Mouse (Mus musculus) forebrain, postnatal 0 days (tissue): ENCODE results near the gene Misp. TPM values are rescaled to one million over a fixed set of nuclear protein-coding genes. Genes with fewer than 3 reads are reported as not detected.

Experiments
- ATAC-seq: fragments of 200-750 bp; cut with Nextera tagmentation; 2 replicates; pipeline ENCODE4 v1.8.0; 2017; ENCODE audit warnings: mild to moderate bottlenecking, moderate library complexity
- DNase-seq: peaks from one replicate; pipeline ENCODE4 v3.0.0-alpha.2; 2015
- H3K27ac ChIP-seq: fragments of 300-500 bp; sonication (generic); 2 replicates; pipeline ENCODE4 v1.5.1; 2014; ENCODE audit warnings: low read depth, mild to moderate bottlenecking, antibody characterized with exemption, low read length, moderate library complexity, mixed read lengths
- H3K27me3 ChIP-seq: fragments of 300-500 bp; sonication (generic); 2 replicates; pipeline ENCODE4 v1.6.1; 2014; ENCODE audit warnings: mild to moderate bottlenecking, low read length, mixed read lengths; ENCODE audit not compliant: insufficient read depth
- H3K36me3 ChIP-seq: fragments of 300-500 bp; sonication (generic); 2 replicates; pipeline ENCODE4 v1.6.1; 2014; ENCODE audit warnings: mild to moderate bottlenecking, moderate library complexity; ENCODE audit not compliant: insufficient read depth
- H3K4me1 ChIP-seq: fragments of 300-500 bp; sonication (generic); 2 replicates; pipeline ENCODE4 v1.6.1; 2014; ENCODE audit warnings: antibody characterized with exemption; ENCODE audit not compliant: insufficient read depth
- H3K4me2 ChIP-seq: fragments of 300-500 bp; sonication (generic); 2 replicates; pipeline ENCODE4 v1.6.1; 2014; ENCODE audit warnings: low read depth, mild to moderate bottlenecking, moderate library complexity
- H3K4me3 ChIP-seq: fragments of 300-500 bp; sonication (generic); 2 replicates; pipeline ENCODE4 v1.5.1; 2014; ENCODE audit warnings: low read depth, low read length, mixed read lengths
- H3K9ac ChIP-seq: fragments of 300-500 bp; sonication (generic); 2 replicates; pipeline ENCODE4 v1.6.1; 2014; ENCODE audit warnings: mild to moderate bottlenecking
- H3K9me3 ChIP-seq: fragments of 300-500 bp; sonication (generic); 2 replicates; pipeline ENCODE4 v1.6.1; 2016; ENCODE audit warnings: low read length
- CTCF ChIP-seq: sonication (generic); IDR thresholded peaks from 2 replicates; pipeline ENCODE4 v1.5.1; 2016; ENCODE audit warnings: antibody characterized with exemption, control low read depth, low read depth
- WGBS: fragments of 180-500 bp; shearing (Covaris S2); extraction: QIAGEN DNeasy Blood & Tissue Kit; methylation state at CpG from one replicate; pipeline ENCODE4 v1.1.7; 2014; 5-methylcytosine and 5-hydroxymethylcytosine counted together
- polyA plus RNA-seq: library from polyadenylated mRNA; unstranded; fragments of >200 nt; fragmentation: Nextera tagmentation; extraction: Ambion mirVana; gene quantifications from 2 replicates; pipeline ENCODE4 v1.2.1, GENCODE M21; 2015
- total RNA-seq: library from RNA; depleted of rRNA; stranded (reverse); fragments of >200 nt; gene quantifications from 2 replicates; pipeline ENCODE4 v1.2.3, GENCODE M21; 2014

Gene Misp
- total and polyA plus RNA-seq, 2 experiments from 2014 or later, result 0.24 to 0.41 TPM

DNA sequence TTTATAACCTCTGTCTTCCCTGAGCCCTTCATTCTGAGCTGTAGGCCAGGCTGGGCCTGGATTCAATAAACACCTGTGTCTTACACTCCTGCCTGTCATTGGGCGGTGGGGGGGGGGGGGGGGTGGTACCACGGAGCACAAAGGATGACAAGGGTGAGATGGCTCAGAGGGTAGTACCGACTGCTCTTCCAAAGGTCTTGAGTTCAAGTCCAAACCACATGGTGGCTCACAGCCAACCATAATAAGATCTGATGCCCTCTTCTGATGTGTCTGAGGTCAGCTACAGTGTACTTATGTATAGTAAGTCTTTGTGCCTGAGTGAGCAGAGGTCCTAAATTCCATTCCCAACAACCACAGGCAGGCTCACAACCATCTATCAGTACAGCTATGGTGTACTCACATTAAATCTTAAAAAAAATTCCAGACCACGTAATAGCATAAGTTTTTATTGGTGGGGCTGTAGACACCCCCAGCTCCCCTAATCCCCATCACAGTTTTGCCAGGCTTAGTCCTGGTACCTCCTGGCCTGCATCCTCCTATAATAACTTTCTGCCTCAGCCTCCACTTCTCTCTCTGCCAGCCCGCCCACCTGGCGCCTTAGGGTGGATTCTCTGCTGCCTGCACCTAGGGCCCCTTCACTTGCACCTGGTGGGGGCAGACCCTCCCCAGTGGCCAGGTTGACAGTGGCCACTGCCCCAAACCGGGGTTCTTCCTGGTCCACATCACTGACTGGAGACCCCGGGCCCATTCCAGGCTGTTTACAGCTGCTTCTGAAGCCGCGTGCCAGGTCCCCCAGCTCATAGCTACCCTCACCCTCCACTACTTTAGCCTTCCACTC lies 43.8 kb downstream of the Misp start:
- Histone ChIP-seq H3K4me1 (no peaks in the 10 kb centered on the region), H3K27ac (peak overlapping the region; percentile 47), H3K36me3 (peaks cover 82% of the 10 kb centered on the region), H3K9me3 (no peaks in the 10 kb centered on the region), H3K27me3 (no peaks in the 10 kb centered on the region), H3K4me2 (no peak overlapping the region), H3K4me3 (no peak overlapping the region), H3K9ac (no peak overlapping the region)
- whole genome bisulfite sequencing, result 50% methylated on average over 10 of the region's 10 CpGs
- ATAC-seq, result peak; percentile 18; the same call in 1 of the 2 replicates
- DNase-seq, result no peak
- TF ChIP-seq CTCF, result no peak

DNA sequence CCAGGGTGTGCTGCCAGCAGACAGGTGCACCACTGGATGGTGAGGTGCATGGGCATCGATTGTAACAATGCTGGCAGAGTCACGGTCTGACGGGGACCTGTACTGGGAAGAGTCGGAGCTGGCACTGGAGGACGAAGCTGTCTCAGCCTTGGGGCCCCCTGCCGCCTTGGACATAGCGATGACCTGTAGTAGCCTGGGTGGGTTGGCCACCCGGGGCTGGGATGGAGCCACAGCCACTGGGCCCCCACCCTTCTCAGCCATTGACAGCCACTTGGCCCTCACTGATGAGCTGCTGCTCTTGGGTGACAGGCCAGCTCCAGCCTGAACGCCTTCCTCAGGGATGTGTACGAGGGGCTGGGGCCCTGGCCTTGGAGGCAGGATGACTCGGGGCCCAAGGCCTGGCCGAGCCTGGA lies 44.4 kb downstream of the Misp start:
- WGBS, result 61% methylated on average over 12 of the region's 12 CpGs
- TF ChIP-seq CTCF, result no peak
- H3K36me3 ChIP-seq, result peaks cover 82% of the 10 kb centered on the region

DNA sequence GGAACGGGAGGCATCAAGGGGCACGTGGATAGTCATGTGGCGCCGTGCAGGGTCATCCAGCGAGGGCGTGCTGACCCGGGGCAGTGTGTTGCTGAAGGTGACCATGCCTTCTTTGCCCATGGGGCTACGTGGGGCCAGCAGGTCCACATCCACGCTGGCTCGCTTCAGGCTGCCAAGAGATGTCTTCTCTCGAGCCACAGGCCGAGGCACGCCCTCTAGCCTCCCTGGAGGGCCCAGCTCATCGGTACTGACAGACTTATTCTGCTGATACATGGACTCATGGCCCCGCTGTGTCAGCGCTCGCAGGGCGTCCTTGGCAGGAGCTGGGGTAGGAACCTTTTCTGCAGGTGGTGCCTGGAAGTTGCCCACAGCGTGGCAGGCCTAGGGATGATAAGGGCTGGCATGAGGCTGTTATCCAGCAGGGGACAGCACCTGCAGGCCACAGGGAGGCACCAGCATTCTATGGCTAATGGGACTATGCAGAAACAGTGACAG lies 45.1 kb downstream of the Misp start:
- Histone ChIP-seq H3K4me1 (no peaks in the 10 kb centered on the region), H3K27ac (0 out of 2 replicates have a peak overlapping the region, but pooled peaks have one; percentile 15), H3K36me3 (peaks cover 79% of the 10 kb centered on the region), H3K27me3 (no peaks in the 10 kb centered on the region), H3K9ac (no peak overlapping the region), H3K4me3 (no peak overlapping the region), H3K9me3 (no peaks in the 10 kb centered on the region), H3K4me2 (no peak overlapping the region)
- ATAC-seq (peak; percentile 4; the same call in 1 of the 2 replicates), DNase-seq (no peak)
- peak; percentile 47 for TF ChIP-seq CTCF
- WGBS, result 73% methylated on average over 19 of the region's 19 CpGs

More for the DNA sequence above, 44.4 kb downstream of the Misp start:
- no peaks in the 10 kb centered on the region for H3K27me3 ChIP-seq
- peak overlapping the region; percentile 28; the same call in 1 of the 2 replicates for H3K9ac ChIP-seq
- H3K27ac ChIP-seq, result peak overlapping the region; percentile 47
- ATAC-seq (peak; percentile 10; the same call in 1 of the 2 replicates), DNase-seq (no peak)
- H3K9me3 ChIP-seq, result no peaks in the 10 kb centered on the region
- H3K4me2 ChIP-seq, result no peak overlapping the region
- H3K4me1 ChIP-seq, result no peaks in the 10 kb centered on the region
- no peak overlapping the region for H3K4me3 ChIP-seq

DNA sequence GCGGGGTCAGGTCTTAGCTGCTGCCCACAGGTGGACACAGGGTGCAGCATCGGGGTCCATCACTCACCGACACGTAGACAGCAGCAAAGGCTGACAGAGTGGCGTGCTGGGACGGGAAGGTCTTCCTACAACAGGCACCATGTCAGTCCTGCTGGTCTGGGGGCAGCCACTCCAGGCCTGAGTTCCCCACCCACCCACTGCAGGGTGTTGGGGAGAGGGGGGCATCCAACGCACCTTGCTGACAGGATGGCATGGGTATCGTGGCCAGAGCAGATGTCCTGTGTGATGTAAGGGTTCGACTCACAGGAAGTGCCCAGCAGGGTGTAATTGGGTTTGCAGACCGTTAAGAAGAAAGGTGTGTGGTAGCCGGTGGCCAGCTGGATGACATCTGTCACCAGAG lies 45.8 kb downstream of the Misp start:
- no peak overlapping the region for H3K4me2 ChIP-seq
- no peak overlapping the region for H3K9ac ChIP-seq
- H3K36me3 ChIP-seq, result peaks cover 71% of the 10 kb centered on the region
- no peak for ATAC-seq
- 77% methylated on average over 11 of the region's 11 CpGs for WGBS
- H3K4me1 ChIP-seq, result no peaks in the 10 kb centered on the region
- H3K4me3 ChIP-seq, result no peak overlapping the region
- no peak for DNase-seq
- H3K9me3 ChIP-seq, result no peaks in the 10 kb centered on the region
- no peaks in the 10 kb centered on the region for H3K27me3 ChIP-seq
- TF ChIP-seq CTCF, result no peak
- H3K27ac ChIP-seq, result no peak overlapping the region

DNA sequence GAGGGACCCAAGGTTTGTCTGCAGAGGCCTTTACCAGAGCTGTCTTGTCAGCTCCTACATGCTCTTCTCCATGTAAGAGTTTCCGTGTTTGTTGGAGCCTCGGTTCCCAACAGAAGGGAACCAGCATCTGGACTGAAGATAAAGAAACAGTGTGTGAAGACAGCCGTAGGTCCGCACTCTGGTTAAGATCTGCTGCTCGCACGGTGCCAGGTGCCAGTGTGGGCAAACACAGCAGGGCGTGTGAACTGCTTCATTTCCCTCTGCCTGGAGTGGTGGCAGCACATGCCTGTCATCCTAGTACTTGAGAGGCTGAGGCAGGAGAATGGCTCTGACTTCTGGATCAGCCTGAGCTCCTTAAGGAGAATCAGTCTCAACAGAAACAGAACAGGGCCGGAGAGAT lies 51.1 kb downstream of the Misp start:
- Histone ChIP-seq H3K4me3 (0 out of 2 replicates have a peak overlapping the region, but pooled peaks have one; percentile 17), H3K4me2 (peak overlapping the region; percentile 67), H3K9me3 (no peaks in the 10 kb centered on the region), H3K27ac (no peak overlapping the region), H3K27me3 (no peaks in the 10 kb centered on the region), H3K36me3 (peaks cover 20% of the 10 kb centered on the region), H3K9ac (no peak overlapping the region), H3K4me1 (no peaks in the 10 kb centered on the region)
- WGBS, result 61% methylated on average over 8 of the region's 8 CpGs
- TF ChIP-seq CTCF, result no peak
- ATAC-seq, result no peak
- no peak for DNase-seq

DNA sequence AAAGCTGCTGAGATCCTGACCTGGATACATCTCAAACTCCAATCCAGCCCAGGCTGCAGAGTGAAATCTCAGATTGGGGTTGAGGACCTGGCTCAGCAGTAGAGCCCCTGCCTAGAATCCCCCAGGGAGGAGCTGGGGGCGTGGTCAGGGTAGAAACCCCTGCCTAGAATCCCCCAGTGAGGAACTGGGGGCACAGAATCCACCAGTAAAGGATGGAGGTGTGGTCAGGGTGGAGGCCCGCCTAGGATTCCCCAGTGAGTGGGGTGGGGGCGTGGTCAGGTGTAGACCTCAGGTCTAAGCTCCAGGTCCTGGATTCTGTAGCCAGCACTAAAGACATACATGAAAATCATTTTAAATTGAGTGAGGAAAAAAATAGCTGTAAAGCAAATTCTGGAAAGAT lies 52.1 kb downstream of the Misp start:
- Histone ChIP-seq H3K4me1 (no peaks in the 10 kb centered on the region), H3K4me3 (peak overlapping the region; percentile 54), H3K9me3 (no peaks in the 10 kb centered on the region), H3K27me3 (no peaks in the 10 kb centered on the region), H3K9ac (peak overlapping the region; percentile 87), H3K4me2 (peak overlapping the region; percentile 67), H3K36me3 (peaks cover 13% of the 10 kb centered on the region), H3K27ac (peak overlapping the region; percentile 93)
- ATAC-seq (no peak), DNase-seq (no peak)
- no peak for TF ChIP-seq CTCF
- WGBS, result 55% methylated on average over 3 of the region's 3 CpGs

DNA sequence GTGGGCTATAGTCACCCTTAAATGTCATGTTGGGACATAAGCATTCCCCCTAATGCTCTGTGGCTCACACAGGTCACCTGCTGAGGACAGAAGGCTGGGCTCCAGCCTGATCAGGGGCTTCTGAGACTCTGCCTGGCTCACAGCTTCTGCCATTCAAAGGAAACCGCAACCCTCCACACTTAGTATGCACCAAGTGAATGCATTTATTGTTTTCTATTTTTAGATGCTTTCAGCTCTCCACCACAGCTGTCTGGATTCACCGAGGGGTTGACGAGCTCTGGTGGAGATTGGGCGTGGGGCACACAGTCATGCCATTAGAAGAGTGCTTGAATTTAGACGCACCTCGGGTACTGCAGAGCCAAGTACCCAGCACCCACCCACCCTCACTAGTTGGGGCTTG lies 52.5 kb downstream of the Misp start:
- peaks cover 13% of the 10 kb centered on the region for H3K36me3 ChIP-seq
- TF ChIP-seq CTCF, result no peak
- H3K4me2 ChIP-seq, result peak overlapping the region; percentile 67
- H3K4me1 ChIP-seq, result no peaks in the 10 kb centered on the region
- no peaks in the 10 kb centered on the region for H3K9me3 ChIP-seq
- peak overlapping the region; percentile 54 for H3K4me3 ChIP-seq
- peak overlapping the region; percentile 93 for H3K27ac ChIP-seq
- under 1% methylated on average over 6 of the region's 6 CpGs for WGBS
- no peaks in the 10 kb centered on the region for H3K27me3 ChIP-seq
- DNase-seq, result peak; percentile 66
- peak; percentile 25 for ATAC-seq
- peak overlapping the region; percentile 87 for H3K9ac ChIP-seq
